Mouse (Mus musculus): ENCODE measurements at regions not wholly inside any gene's neighbourhood (a gene's known extent, or its start where the extent isn't known, plus 50 kb on each side); places are given as distances from the start of the nearest gene placed in this dataset.
"Not testable (repeated sequence)": the region's sequence is repeated elsewhere in the genome, so short reads cannot be mapped to it uniquely, and the experiment has no call there.

GRCm38 (mm10) chr7:39728930-39729329, 211.4 kb downstream of the Zfp619 start:
- no peak for DNase-seq

GRCm38 (mm10) chr7:39729723-39730122, 212.2 kb downstream of the Zfp619 start:
- DNase-seq = peak; percentile 8

DNA sequence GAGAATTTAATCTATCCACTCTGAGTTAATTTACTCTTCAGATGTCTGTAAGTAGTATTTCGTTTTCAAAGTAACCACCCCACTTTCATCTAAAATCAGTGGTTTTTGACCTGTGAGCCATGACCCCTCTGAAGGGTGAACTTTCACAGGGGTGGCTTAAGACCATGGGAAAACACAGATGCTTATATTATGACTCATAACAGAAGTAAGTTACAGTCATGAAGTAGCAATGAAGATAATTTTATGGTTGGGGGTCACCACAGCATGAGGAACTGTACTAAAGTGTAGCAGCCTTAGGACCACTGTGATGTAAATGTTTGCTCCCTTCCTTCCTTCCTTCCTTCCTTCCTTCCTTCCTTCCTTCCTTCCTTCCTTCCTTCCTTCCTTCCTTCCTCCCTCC, 215.2 kb downstream of the Zfp619 start:
- DNase-seq = no peak

DNA sequence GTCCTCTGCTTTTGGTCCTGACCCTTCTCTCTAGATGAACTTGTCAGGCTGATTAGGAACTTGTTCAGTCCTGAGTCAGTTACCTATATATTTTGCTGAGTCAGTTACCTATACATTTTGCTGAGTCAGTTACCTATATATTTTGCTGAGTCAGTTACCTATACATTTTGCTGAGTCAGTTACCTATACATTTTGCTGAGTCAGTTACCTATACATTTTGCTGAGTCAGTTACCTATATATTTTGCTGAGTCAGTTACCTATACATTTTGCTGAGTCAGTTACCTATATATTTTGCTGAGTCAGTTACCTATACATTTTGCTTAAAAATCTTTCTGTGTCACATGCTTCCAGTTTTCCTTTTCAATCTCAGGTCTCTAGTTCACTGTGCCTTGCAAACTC, 230.8 kb downstream of the Zfp619 start:
- not testable (repeated sequence) for DNase-seq

GRCm38 (mm10) chr7:39750448-39750847, 232.9 kb downstream of the Zfp619 start:
- DNase-seq = peak; percentile 11

- no peak for DNase-seq
Observed at GRCm38 (mm10) chr7:39764366-39764765, 246.8 kb downstream of the Zfp619 start.

DNA sequence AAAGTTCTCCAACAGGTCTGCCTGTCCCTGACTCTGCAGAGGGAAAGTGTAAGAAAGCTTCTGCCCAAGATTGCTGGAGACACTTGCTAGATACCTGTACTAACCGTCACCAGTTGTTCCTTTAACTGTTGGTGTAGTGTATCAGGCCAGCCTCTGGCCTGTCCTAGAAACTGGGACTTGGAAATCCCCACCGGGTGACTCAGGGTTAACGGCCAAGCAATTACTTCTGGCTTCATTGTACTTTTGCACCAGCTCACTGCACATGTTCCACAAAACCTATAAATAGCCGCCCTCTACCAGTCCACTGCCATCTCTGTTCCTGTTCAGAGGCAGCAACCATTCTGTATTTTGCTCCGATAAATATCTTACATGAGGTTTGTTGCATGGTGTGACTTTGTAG, 247.5 kb downstream of the Zfp619 start:
- DNase-seq = no peak

- DNase-seq = no peak
Observed at GRCm38 (mm10) chr7:39773291-39773690, 255.7 kb downstream of the Zfp619 start.

GRCm38 (mm10) chr7:39789321-39789720, 271.8 kb downstream of the Zfp619 start:
- DNase-seq = peak; percentile 3

- no peak for DNase-seq
Observed at GRCm38 (mm10) chr7:39789880-39790279, 272.3 kb downstream of the Zfp619 start.

DNA sequence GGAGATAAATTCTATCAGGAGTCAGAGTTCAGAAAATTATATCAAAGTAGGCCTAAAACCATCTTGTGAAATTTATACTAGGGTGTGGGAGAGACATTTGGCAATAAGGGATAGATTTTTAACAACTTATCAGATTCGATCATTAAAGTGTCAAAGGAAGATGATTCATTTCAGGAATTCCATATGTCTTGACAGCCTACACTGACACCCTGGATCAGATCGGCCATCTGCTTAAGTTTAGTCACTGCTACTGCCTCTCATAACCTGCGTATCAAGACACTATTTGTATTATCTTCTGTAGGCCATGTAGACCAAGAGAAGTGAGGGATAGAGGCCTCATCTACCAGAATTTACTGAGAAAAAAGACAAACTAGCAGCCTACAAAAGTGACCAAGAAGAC, 277.2 kb downstream of the Zfp619 start:
- peak; percentile 13 for DNase-seq

GRCm38 (mm10) chr7:39804276-39804675, 286.7 kb downstream of the Zfp619 start:
- peak; percentile 22 for DNase-seq

GRCm38 (mm10) chr7:39818036-39818435, 300.5 kb downstream of the Zfp619 start:
- no peak for DNase-seq

GRCm38 (mm10) chr7:39822550-39823178, 305.1 kb downstream of the Zfp619 start:
- no peak for DNase-seq

DNA sequence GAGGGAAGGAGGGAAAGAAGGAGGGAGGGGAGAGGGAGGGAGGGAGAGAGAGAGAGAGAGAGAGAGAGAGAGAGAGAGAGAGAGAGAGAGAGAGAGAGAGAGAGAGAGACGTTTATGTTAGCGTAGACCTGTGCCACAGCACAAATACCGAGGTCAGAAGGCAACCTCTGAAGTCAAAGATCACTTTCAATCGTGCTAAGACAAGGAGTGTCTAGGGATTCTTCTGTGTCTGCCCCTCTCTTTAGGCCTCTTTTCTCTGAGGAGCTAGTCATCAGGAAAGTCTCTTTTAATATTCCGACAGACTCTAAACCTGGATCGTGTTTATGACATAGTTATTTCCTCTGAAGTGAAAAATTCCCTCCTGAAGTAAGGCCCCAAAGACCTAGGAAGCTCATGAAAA, 310.8 kb downstream of the Zfp619 start:
- no peak for DNase-seq

DNA sequence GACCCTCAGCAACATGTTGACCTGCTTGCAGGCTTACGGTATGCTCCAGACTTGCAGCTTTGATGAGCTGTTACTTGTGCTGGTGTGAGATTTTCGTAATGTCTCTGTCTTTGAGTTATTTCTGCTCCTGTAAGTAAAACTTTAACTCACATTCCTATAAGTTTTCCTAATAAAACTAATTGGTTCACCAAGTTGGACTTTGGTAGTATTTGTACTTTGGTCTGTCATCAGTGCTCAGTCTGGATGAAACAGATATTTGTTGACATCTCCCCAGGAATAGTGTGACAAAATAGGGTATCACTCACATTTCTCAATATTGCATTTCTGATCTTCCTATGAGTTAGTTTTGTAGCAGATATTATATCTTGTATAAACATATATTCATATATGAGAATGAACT, 313.3 kb downstream of the Zfp619 start:
- DNase-seq = no peak

- no peak for DNase-seq
Observed at GRCm38 (mm10) chr7:39841988-39842387, 324.4 kb downstream of the Zfp619 start.

DNA sequence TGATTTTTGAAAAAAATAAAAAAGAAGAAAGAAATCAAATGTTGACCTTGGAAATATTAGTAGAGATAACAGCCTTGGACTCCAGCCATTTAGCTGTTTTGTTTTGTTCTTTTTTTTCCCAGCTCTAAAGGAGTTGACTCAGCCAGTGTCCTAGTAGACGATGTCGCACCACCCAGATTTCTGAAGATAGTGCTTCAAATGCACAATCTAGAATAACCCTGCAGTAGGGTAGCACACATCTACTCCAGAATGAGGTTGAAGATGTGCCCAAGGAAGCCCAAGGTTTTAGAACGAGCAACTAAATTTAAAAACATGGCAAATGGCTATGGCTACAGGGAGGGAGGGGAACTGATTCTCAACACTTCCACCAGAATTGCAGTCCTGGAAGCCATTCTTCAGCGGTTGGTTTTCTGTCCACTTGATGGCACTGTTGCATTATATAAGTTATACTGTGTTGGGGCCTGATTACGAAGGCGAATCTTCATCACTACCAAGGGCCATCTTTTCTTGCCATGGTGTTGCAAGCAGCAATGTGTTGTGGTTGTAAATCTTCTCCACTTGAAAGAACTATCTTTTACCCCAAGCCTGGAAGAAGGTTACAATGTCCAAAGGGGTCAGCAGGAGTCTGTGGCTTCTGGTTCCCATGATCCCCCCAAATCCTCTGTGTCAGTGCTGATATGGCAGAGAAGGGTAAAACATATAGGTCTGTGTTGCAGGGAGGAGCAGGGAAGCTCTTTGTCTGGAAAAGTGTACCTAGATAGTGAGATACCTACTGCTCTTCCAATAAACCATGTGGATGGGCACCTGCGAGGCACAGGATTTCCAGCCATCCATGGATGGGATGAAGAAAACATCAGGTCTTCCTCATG, 330.6 kb downstream of the Zfp619 start:
- peak; percentile 54 for DNase-seq

DNA sequence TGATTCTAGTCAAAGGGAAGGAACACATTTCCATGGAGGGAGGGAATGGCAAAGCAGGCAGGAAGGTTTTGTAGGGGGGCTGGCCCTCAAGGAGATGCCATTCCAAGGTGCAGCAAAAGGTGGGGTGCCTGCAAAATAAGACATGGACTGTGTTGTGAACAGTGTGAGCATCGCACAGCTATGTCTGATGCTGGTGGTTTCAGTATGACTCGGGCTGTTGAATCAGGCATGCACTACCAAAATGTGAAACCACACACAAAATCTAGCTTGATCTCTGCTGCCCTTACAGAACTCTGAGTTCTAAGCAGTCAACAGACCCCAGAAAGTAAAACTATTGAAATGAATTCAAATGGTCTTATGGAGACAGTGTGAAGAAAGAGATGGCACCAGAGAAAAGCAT, 339.7 kb downstream of the Zfp619 start:
- no peak for DNase-seq

- no peak for DNase-seq
Observed at GRCm38 (mm10) chr7:39862835-39863234, 345.3 kb downstream of the Zfp619 start.

GRCm38 (mm10) chr7:39864130-39864529, 346.6 kb downstream of the Zfp619 start:
- no peak for DNase-seq

- no peak for DNase-seq
Observed at GRCm38 (mm10) chr7:39864781-39865180, 347.2 kb downstream of the Zfp619 start.

GRCm38 (mm10) chr7:39866674-39867428, 349.3 kb downstream of the Zfp619 start:
- no peak for DNase-seq

DNA sequence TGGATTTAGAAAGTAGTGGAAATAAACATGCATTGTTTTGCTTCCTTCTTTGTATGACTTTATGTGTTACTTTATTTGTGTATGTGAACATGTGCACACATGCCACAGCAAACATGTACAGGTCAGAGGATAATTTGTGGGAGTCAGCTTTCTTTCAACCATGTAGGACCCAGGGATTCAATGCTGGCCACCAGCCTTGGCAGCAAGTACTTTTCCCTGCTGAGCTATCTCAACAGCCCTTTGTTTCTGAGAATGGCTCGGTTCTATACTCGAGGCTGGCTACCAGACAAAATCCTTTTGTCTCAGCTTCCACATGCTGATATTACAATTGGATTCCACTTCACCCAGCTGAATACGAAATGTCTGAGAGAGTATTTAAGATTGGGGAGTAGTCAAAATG, 349.9 kb downstream of the Zfp619 start:
- DNase-seq = peak; percentile 42
